Mouse (Mus musculus) embryonic facial prominence, embryonic 11.5 days (tissue): ENCODE measurements around the gene Zbtb25. TPM values are rescaled to one million over a fixed set of nuclear protein-coding genes. Genes with fewer than 3 reads are reported as not detected.

ENCODE experiments used
- ATAC-seq: fragments of 200-750 bp; cut with Nextera tagmentation; replicated peaks from 2 replicates; pipeline ENCODE4 v1.8.0; 2017; ENCODE audit warnings: low read depth; ENCODE audit not compliant: insufficient number of reproducible peaks, low FRiP score, low TSS enrichment
- DNase-seq: peaks from one replicate; pipeline ENCODE4 v3.0.0-alpha.2; 2015; ENCODE audit warnings: low spot score
- H3K27ac ChIP-seq: fragments of 300-500 bp; sonication (generic); replicated peaks from 2 replicates; pipeline ENCODE4 v1.5.1; 2014; ENCODE audit warnings: mild to moderate bottlenecking, low read depth, low read length, control low read depth
- H3K27me3 ChIP-seq: fragments of 300-500 bp; sonication (generic); 2 replicates; pipeline ENCODE4 v1.6.1; 2014; ENCODE audit warnings: mild to moderate bottlenecking, low read length, moderate library complexity, mixed read lengths; ENCODE audit not compliant: control insufficient read depth, insufficient read depth
- H3K36me3 ChIP-seq: fragments of 300-500 bp; sonication (generic); replicated peaks from 2 replicates; pipeline ENCODE4 v1.6.1; 2014; ENCODE audit warnings: low read depth, mild to moderate bottlenecking, low read length, moderate library complexity, mixed read lengths; ENCODE audit not compliant: control insufficient read depth, insufficient read depth
- H3K4me1 ChIP-seq: fragments of 300-500 bp; sonication (generic); 2 replicates; pipeline ENCODE4 v1.6.1; 2014; ENCODE audit warnings: low read length, mixed read lengths; ENCODE audit not compliant: control insufficient read depth, insufficient read depth
- H3K4me2 ChIP-seq: fragments of 300-500 bp; sonication (generic); 2 replicates; pipeline ENCODE4 v1.6.1; 2014; ENCODE audit warnings: low read depth, mild to moderate bottlenecking, control low read depth, low read length, moderate library complexity
- H3K4me3 ChIP-seq: fragments of 300-500 bp; sonication (generic); 2 replicates; pipeline ENCODE4 v1.5.1; 2014; ENCODE audit warnings: low read depth, low read length, control low read depth
- H3K9ac ChIP-seq: fragments of 300-500 bp; sonication (generic); replicated peaks from 2 replicates; pipeline ENCODE4 v1.6.1; 2014; ENCODE audit warnings: mild to moderate bottlenecking, control low read depth, low read length
- H3K9me3 ChIP-seq: fragments of 300-500 bp; sonication (generic); replicated peaks from 2 replicates; pipeline ENCODE4 v1.6.1; 2016; ENCODE audit warnings: mild to moderate bottlenecking, low read length, inconsistent platforms, mixed read lengths; ENCODE audit not compliant: control insufficient read depth
- WGBS: fragments of 180-500 bp; shearing (Covaris S2); extraction: QIAGEN DNeasy Blood & Tissue Kit; methylation state at CpG from one replicate; pipeline ENCODE4 v1.1.7; 2014; 5-methylcytosine and 5-hydroxymethylcytosine counted together
- polyA plus RNA-seq: library from polyadenylated mRNA; unstranded; fragments of >200 nt; fragmentation: Nextera tagmentation; extraction: Ambion mirVana; gene quantifications from 2 replicates; pipeline ENCODE4 v1.2.1, GENCODE M21; 2014

Zbtb25 gene
- polyA plus RNA-seq, 1 experiment from 2014 or later = 21.2 TPM

GRCm38 (mm10) chr12:76405183-76405970 lies 36.0 kb upstream of the Zbtb25 start:
- H3K4me2 ChIP-seq = peak overlapping the region; percentile 65
- no peak overlapping the region for H3K9ac ChIP-seq
- H3K27me3 ChIP-seq = peaks cover 14% of the 10 kb centered on the region
- no peak overlapping the region for H3K27ac ChIP-seq
- H3K9me3 ChIP-seq = no peaks in the 10 kb centered on the region
- WGBS = 2% methylated on average over 64 of the region's 64 CpGs
- H3K4me3 ChIP-seq = peak overlapping the region; percentile 65
- peaks cover 2% of the 10 kb centered on the region; the same call in 1 of the 2 replicates for H3K4me1 ChIP-seq
- H3K36me3 ChIP-seq = no peaks in the 10 kb centered on the region
- ATAC-seq (no peak), DNase-seq (no peak)

- Histone ChIP-seq H3K4me1 (peaks cover 2% of the 10 kb centered on the region; the same call in 1 of the 2 replicates), H3K9ac (no peak overlapping the region), H3K27me3 (peaks cover 14% of the 10 kb centered on the region), H3K9me3 (no peaks in the 10 kb centered on the region), H3K4me3 (peak overlapping the region; percentile 65), H3K4me2 (peak overlapping the region; percentile 65; the same call in 1 of the 2 replicates), H3K27ac (no peak overlapping the region), H3K36me3 (no peaks in the 10 kb centered on the region)
- DNase-seq (no peak), ATAC-seq (no peak)
- WGBS = 8% methylated on average over 20 of the region's 20 CpGs
Observed at GRCm38 (mm10) chr12:76404836-76405182, 35.4 kb upstream of the Zbtb25 start.

DNA sequence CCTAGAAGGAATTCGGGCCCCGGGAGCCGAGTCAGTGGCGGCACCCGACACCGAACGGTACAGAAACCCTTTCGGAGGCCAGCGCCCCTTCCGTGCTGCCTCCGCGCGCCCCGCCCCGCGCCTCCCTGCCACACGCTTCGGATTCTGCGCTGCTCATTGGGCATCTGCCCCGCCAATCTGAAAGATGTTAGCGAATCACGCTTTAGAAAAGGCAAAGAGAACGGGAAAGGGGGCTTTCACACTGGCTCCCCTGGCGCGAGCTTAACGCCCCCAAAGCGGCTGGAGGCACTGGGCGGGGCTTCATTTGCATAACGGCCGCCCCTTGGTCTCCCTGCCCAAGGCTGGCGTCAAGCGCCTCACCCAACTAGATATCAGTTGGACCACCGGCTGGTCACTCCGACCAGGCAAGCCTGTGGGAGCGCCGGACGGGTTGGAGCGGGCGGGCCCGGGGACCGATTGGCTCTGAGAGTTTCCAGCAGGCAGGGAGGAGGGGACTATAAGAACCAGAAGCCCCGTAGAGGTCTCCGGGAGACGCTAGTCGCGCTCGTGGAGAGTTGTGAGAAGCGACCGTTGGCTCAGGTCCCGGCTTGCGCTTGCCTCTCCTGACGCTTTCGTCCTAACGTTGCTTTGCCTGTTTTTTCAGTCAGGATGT lies 34.6 kb upstream of the Zbtb25 start, which contains the start of gene Hspa2:
Gene Hspa2 (plus strand): TSS at position 291 of the 652 bp plus-strand sequence.
- peaks cover 2% of the 10 kb centered on the region; the same call in 1 of the 2 replicates for H3K4me1 ChIP-seq
- H3K36me3 ChIP-seq = no peaks in the 10 kb centered on the region
- peak within 1 kb of the TSS; percentile 65 for H3K4me3 ChIP-seq
- under 1% methylated on average over 54 of the region's 54 CpGs for WGBS
- peak within 1 kb of the TSS; percentile 64 for H3K9ac ChIP-seq
- ATAC-seq (peak; percentile 99), DNase-seq (peak; percentile 100)
- peak within 1 kb of the TSS; percentile 76 for H3K27ac ChIP-seq
- no peaks in the 10 kb centered on the region for H3K9me3 ChIP-seq
- peaks cover 14% of the 10 kb centered on the region for H3K27me3 ChIP-seq
- H3K4me2 ChIP-seq = peak within 1 kb of the TSS; percentile 71

DNA sequence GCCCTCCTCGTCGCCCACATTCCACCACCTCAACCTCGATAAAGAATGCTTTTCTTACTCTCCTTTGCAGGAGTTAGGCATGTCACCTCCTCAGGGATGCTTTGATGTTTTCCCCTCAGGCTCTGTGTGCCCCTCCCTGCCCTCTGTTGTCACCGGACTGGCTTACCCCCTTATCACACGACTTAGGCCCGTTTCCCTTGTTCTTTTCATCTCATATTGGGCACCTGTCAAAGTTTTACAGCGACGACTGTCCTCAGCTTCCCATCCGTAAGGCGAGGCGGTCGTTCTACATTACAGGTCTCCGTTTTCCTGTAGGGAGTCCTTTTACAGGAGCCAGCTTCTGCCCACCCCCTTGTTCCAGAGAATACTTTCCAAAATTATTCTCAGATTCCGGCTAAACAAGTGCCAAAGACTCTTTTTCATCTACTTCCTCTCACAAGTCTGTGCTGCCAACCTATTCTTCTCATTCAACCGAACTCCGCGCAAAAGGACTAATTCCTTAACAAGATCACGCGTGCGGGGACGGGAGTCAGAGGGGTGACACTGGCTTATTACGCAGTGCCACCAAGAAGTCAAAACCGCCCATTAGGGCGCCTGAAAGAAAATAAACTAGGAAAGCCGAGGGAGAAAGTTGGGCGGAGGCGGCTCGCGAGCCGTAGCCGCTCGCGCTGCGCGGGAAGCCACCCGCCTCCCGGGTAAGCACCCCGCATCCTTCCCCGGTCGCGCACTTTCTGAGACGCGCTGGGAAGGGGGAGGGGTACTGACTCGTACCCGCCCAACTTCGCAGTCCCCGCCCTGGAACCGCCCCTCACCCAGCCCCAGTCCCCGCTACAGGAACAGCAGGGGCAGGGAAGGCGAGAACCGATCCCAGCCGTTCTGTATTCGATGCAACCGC lies 33.8 kb upstream of the Zbtb25 start:
- ATAC-seq = peak; percentile 90
- peak overlapping the region; percentile 64 for H3K9ac ChIP-seq
- no peaks in the 10 kb centered on the region for H3K36me3 ChIP-seq
- DNase-seq = peak; percentile 89
- peaks cover 2% of the 10 kb centered on the region; the same call in 1 of the 2 replicates for H3K4me1 ChIP-seq
- peaks cover 14% of the 10 kb centered on the region for H3K27me3 ChIP-seq
- no peaks in the 10 kb centered on the region for H3K9me3 ChIP-seq
- peak overlapping the region; percentile 65 for H3K4me3 ChIP-seq
- H3K4me2 ChIP-seq = peak overlapping the region; percentile 71
- peak overlapping the region; percentile 76 for H3K27ac ChIP-seq
- 1% methylated on average over 54 of the region's 54 CpGs for WGBS

GRCm38 (mm10) chr12:76401674-76402073 lies 32.3 kb upstream of the Zbtb25 start:
- H3K4me1 ChIP-seq = peaks cover 2% of the 10 kb centered on the region; the same call in 1 of the 2 replicates
- peaks cover 14% of the 10 kb centered on the region for H3K27me3 ChIP-seq
- ATAC-seq (no peak), DNase-seq (no peak)
- no peaks in the 10 kb centered on the region for H3K36me3 ChIP-seq
- no peak overlapping the region for H3K4me2 ChIP-seq
- no peak overlapping the region for H3K27ac ChIP-seq
- no peak overlapping the region for H3K9ac ChIP-seq
- 63% methylated on average over 3 of the region's 3 CpGs for WGBS
- H3K9me3 ChIP-seq = no peaks in the 10 kb centered on the region
- H3K4me3 ChIP-seq = no peak overlapping the region

DNA sequence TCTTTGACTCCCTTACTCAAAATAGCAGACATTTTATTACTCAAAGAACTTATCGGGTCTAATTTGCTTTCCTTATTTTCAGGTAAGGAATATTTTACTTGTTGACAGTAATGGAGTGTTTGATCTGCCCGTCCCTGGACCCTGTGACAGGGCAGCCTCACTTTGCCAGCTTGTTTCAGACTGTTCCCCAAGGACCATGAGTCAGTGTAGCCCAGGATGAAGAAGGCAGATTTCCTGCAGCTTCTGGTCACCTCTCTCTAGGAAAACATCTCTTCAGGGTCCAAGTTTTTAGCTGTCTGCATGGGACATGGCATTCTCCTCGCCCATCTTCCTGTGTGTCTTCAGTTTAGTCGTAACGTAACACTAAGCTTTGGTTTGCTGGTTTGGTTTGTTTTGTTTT lies 27.9 kb upstream of the Zbtb25 start:
- WGBS = 78% methylated on average over 5 of the region's 5 CpGs
- Histone ChIP-seq H3K27me3 (no peaks in the 10 kb centered on the region), H3K4me2 (no peak overlapping the region), H3K9me3 (no peaks in the 10 kb centered on the region), H3K36me3 (no peaks in the 10 kb centered on the region), H3K27ac (no peak overlapping the region), H3K9ac (no peak overlapping the region), H3K4me3 (no peak overlapping the region), H3K4me1 (no peaks in the 10 kb centered on the region)
- no peak for ATAC-seq
- DNase-seq = no peak

DNA sequence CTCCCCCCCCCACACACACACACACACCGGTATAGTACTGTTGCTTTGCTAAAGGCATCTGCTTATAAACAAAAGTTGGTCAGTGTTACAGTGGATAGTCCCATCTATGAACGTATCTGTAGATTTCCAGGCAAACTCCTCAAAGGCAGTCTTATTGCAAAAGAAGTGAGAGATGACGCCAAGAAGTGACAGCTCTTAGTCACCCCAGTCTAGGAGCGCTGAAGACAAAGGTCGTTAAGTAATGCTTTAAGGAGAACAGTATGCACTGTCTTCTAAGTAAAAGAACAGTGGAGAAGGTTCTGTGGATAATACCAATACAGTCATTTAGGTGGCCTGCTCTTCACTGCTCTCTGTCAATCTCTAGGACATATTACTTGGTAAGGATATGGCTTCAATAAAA lies 23.6 kb upstream of the Zbtb25 start:
- Histone ChIP-seq H3K4me1 (no peaks in the 10 kb centered on the region), H3K4me3 (no peak overlapping the region), H3K27ac (no peak overlapping the region), H3K4me2 (no peak overlapping the region), H3K27me3 (no peaks in the 10 kb centered on the region), H3K9ac (no peak overlapping the region), H3K36me3 (no peaks in the 10 kb centered on the region), H3K9me3 (no peaks in the 10 kb centered on the region)
- DNase-seq (no peak), ATAC-seq (no peak)
- 84% methylated on average over 5 of the region's 5 CpGs for WGBS
